Mouse (Mus musculus) myocyte (in vitro differentiated cells): ENCODE measurements around the gene Zim1. TPM values are rescaled to one million over a fixed set of nuclear protein-coding genes. Genes with fewer than 3 reads are reported as not detected.

Experiments used
- H3K27me3 ChIP-seq: one replicate; pipeline ENCODE4 v1.6.1; 2011; ENCODE audit not compliant: control insufficient read depth, insufficient read depth, insufficient read length
- H3K36me3 ChIP-seq: one replicate; pipeline ENCODE4 v1.6.1; 2011; ENCODE audit not compliant: control insufficient read depth, insufficient read depth
- H3K4me2 ChIP-seq: one replicate; pipeline ENCODE4 v1.6.1; 2011; ENCODE audit warnings: low read depth, control low read depth
- H3K4me3 ChIP-seq: one replicate; pipeline ENCODE4 v1.5.1; 2011; ENCODE audit warnings: mild to moderate bottlenecking, control low read depth, moderate library complexity
- H3K79me2 ChIP-seq: one replicate; pipeline ENCODE4 v1.6.1; 2011; ENCODE audit not compliant: control insufficient read depth, insufficient read depth
- H3ac ChIP-seq: one replicate; pipeline ENCODE4 v1.6.1; 2011; ENCODE audit not compliant: control insufficient read depth, insufficient read length
- CEBPB ChIP-seq: IDR thresholded peaks from 2 replicates; pipeline ENCODE4 v1.6.1; 2011; ENCODE audit warnings: mild to moderate bottlenecking, moderate library complexity; ENCODE audit not compliant: poor library complexity, insufficient read depth, severe bottlenecking
- E2F4 ChIP-seq: IDR thresholded peaks from one replicate; pipeline ENCODE4 v1.6.1; 2011; ENCODE audit warnings: mild to moderate bottlenecking, control low read depth, moderate library complexity; ENCODE audit not compliant: insufficient read depth
- MAX ChIP-seq: IDR thresholded peaks from one replicate; pipeline ENCODE4 v1.6.1; 2011; ENCODE audit warnings: low read depth, mild to moderate bottlenecking, control low read depth
- MYOD1 ChIP-seq, 3 experiments: IDR thresholded peaks; one replicate each; pipeline ENCODE4 v1.6.1; 2011; ENCODE audit warnings: control low read depth in 2 of 3, low read depth in 2 of 3, mild to moderate bottlenecking in 2 of 3, moderate library complexity in 1 of 3; ENCODE audit not compliant: insufficient read length in 2 of 3, control insufficient read depth in 1 of 3
- MYOG ChIP-seq, 3 experiments: IDR thresholded peaks; one replicate each; pipeline ENCODE4 v1.6.1; 2011; ENCODE audit warnings: control low read depth in 2 of 3, low read depth in 2 of 3, mild to moderate bottlenecking in 2 of 3; ENCODE audit not compliant: insufficient read length in 2 of 3, control insufficient read depth in 1 of 3, insufficient read depth in 1 of 3
- POLR2A ChIP-seq: IDR thresholded peaks from one replicate; pipeline ENCODE4 v1.6.1; 2011; ENCODE audit warnings: low read depth, mild to moderate bottlenecking, control low read depth, moderate library complexity; ENCODE audit not compliant: insufficient read length
- POLR2AphosphoS2 ChIP-seq: IDR thresholded peaks from one replicate; pipeline ENCODE4 v1.6.1; 2011; ENCODE audit warnings: low read depth, control low read depth; ENCODE audit not compliant: insufficient read length
- REST ChIP-seq: IDR thresholded peaks from one replicate; pipeline ENCODE4 v1.6.1; 2011; ENCODE audit warnings: mild to moderate bottlenecking, control low read depth, moderate library complexity; ENCODE audit not compliant: insufficient read depth, insufficient read length
- SRF ChIP-seq: IDR thresholded peaks from one replicate; pipeline ENCODE4 v1.6.1; 2011; ENCODE audit warnings: low read depth; ENCODE audit not compliant: control insufficient read depth, insufficient read length
- TCF12 ChIP-seq: IDR thresholded peaks from one replicate; pipeline ENCODE4 v1.6.1; 2011; ENCODE audit warnings: mild to moderate bottlenecking, control low read depth; ENCODE audit not compliant: poor library complexity, insufficient read depth, severe bottlenecking
- TCF3 ChIP-seq: IDR thresholded peaks from one replicate; pipeline ENCODE4 v1.6.1; 2011; ENCODE audit warnings: low read depth, control low read depth; ENCODE audit not compliant: insufficient read length
- USF1 ChIP-seq: IDR thresholded peaks from one replicate; pipeline ENCODE4 v1.6.1; 2011; ENCODE audit warnings: low read depth, mild to moderate bottlenecking, control low read depth, moderate library complexity
- polyA plus RNA-seq: library from polyadenylated mRNA; unstranded; fragments of >200 nt; fragmentation: generic; extraction: Trizol; gene quantifications from one replicate; pipeline ENCODE4 v1.2.1, GENCODE M21; 2012; ENCODE audit warnings: missing spikeins

The Zim1 gene
- polyA plus RNA-seq, result 2.0 TPM

- H3ac ChIP-seq, result peak within 1 kb of the TSS; percentile 57
- H3K4me2 ChIP-seq, result peak within 1 kb of the TSS; percentile 67
- H3K79me2 ChIP-seq, result peaks cover 9% of the 10 kb centered on the region
- no peaks in the 10 kb centered on the region for H3K36me3 ChIP-seq
- no peaks in the 10 kb centered on the region for H3K27me3 ChIP-seq
- TF ChIP-seq TCF12 (no peak), POLR2AphosphoS2 (peak; percentile 55), USF1 (no peak), MYOG (IDR thresholded peaks at IDR 0.05; ENCODE audit: control insufficient read depth in 1 of 3, insufficient read depth in 1 of 3, insufficient read length in 2 of 3, low read depth in 2 of 3) (no peak), REST (no peak), MAX (no peak), TCF3 (no peak), POLR2A (peak; percentile 77)
- peak within 1 kb of the TSS; percentile 33 for H3K4me3 ChIP-seq
These were observed at the start of gene Zim1 for GRCm38 (mm10) chr7:6696241-6697045. TSS of gene Zim1 (minus strand) at chr7:6696450.

DNA sequence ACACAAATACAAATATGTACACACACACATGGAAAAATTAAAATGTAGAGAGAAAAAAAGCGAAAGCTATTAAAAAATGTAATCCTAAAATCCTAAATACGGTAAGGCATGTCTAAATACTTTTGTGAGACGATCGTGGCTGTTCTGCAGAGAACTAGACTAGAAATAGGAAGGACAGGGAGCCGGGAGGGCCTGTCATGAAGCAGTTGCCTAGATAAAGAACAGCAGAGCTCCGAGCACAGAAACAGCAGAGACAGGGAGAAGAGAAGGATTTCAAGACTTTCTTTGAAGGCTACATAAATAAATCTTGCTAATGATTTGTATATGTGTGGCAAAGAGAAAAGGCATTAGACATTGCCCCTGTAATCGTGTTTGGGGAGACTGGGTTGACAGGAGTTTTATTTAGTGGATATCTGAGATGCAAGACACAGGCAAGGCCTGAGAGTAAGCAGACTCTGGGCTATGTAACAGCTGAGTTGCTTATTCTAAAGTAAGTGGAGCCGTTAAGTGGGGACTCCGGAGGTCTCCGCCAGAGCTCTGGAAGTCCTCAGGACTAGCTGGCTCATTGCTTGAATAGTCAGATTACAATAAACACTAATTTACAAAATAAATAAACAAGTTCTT is 48.1 kb upstream of the Zim1 start:
- H3K4me2 ChIP-seq, result no peak overlapping the region
- TF ChIP-seq MAX, result no peak
- TF ChIP-seq TCF3, result no peak
- no peak for TF ChIP-seq CEBPB
- TF ChIP-seq E2F4, result no peak
- TF ChIP-seq SRF, result no peak

GRCm38 (mm10) chr7:6736060-6736459 is 39.8 kb upstream of the Zim1 start:
- H3K4me2 ChIP-seq, result no peak overlapping the region
- H3K27me3 ChIP-seq, result no peaks in the 10 kb centered on the region
- H3K4me3 ChIP-seq, result no peak overlapping the region
- no peaks in the 10 kb centered on the region for H3K36me3 ChIP-seq
- H3K79me2 ChIP-seq, result peaks cover 15% of the 10 kb centered on the region
- H3ac ChIP-seq, result no peak overlapping the region
- TF ChIP-seq REST (no peak), E2F4 (no peak), USF1 (no peak), MAX (no peak)

More for the DNA sequence above, 48.1 kb upstream of the Zim1 start:
- H3K27me3 ChIP-seq, result no peaks in the 10 kb centered on the region
- no peaks in the 10 kb centered on the region for H3K36me3 ChIP-seq
- no peaks in the 10 kb centered on the region for H3K79me2 ChIP-seq
- no peak overlapping the region for H3K4me3 ChIP-seq
- no peak overlapping the region for H3ac ChIP-seq

DNA sequence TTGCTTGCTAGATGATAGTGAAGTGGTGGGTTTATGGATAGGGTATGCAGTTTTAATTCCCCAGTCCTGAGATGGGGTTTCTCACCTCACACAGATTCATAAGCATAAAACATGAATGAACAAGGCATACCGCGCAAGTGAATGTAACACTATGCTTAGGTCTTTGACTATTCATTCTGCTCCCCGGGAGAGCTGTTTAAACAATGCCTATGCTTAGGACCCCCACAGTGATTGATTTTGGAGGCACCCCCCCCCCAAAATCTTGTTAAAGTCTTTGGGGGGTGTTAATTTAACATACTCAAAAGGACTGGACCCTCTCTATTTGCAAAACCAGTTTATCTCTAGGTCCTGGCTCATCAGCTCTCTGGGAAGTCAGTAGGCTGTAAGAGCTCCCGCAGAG is 35.7 kb upstream of the Zim1 start:
- Histone ChIP-seq H3ac (no peak overlapping the region), H3K4me3 (peak overlapping the region; percentile 74), H3K4me2 (peak overlapping the region; percentile 56), H3K79me2 (peaks cover 18% of the 10 kb centered on the region), H3K27me3 (no peaks in the 10 kb centered on the region), H3K36me3 (no peaks in the 10 kb centered on the region)
- TF ChIP-seq REST (no peak), TCF3 (no peak), MAX (no peak), MYOD1 (IDR thresholded peaks at IDR 0.05; ENCODE audit: control insufficient read depth in 1 of 3, insufficient read length in 2 of 3, low read depth in 2 of 3) (no peak), MYOG (IDR thresholded peaks at IDR 0.05; ENCODE audit: control insufficient read depth in 1 of 3, insufficient read depth in 1 of 3, insufficient read length in 2 of 3, low read depth in 2 of 3) (no peak), USF1 (no peak), TCF12 (no peak), E2F4 (no peak), POLR2AphosphoS2 (no peak), POLR2A (no peak), SRF (no peak), CEBPB (no peak)

DNA sequence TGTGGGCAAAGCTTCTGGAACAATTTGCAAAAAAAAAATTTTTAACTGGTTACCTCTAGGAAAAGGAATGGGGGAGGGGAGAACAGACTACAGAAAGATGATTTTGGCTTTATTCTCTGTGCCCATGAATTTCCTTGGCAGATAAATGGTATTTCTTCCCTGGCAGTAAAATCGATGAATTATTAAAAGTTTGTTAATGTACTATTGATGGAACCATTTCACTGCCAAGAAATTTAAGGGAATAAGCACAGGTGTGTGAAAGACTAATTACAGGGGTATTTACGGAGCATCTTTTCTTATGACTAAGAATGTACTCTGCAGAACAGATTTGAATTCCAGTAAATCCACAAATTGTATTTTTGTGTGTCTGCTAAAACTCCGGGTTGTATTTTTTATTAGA is 35.1 kb upstream of the Zim1 start:
- TF ChIP-seq MAX, result no peak
- TF ChIP-seq SRF, result no peak
- TF ChIP-seq POLR2AphosphoS2, result no peak
- no peak for TF ChIP-seq E2F4
- no peak for TF ChIP-seq CEBPB
- TF ChIP-seq REST, result no peak
- TF ChIP-seq MYOG (IDR thresholded peaks at IDR 0.05; ENCODE audit: control insufficient read depth in 1 of 3, insufficient read depth in 1 of 3, insufficient read length in 2 of 3, low read depth in 2 of 3), result no peak
- no peak for TF ChIP-seq POLR2A
- no peak for TF ChIP-seq USF1
- no peak for TF ChIP-seq TCF12
- TF ChIP-seq TCF3, result no peak
- no peak for TF ChIP-seq MYOD1 (IDR thresholded peaks at IDR 0.05; ENCODE audit: control insufficient read depth in 1 of 3, insufficient read length in 2 of 3, low read depth in 2 of 3)
- H3ac ChIP-seq, result no peak overlapping the region
- no peaks in the 10 kb centered on the region for H3K27me3 ChIP-seq
- no peaks in the 10 kb centered on the region for H3K36me3 ChIP-seq
- peak overlapping the region; percentile 56 for H3K4me2 ChIP-seq
- H3K79me2 ChIP-seq, result peaks cover 23% of the 10 kb centered on the region
- H3K4me3 ChIP-seq, result peak overlapping the region; percentile 74
